Mouse (Mus musculus) CH12.LX (cell line): Measurements from ENCODE around the gene Top3a. TPM values are rescaled to one million over a fixed set of nuclear protein-coding genes. Genes with fewer than 3 reads are reported as not detected.
A peak's percentile ranks its signal among the peaks of the same experiment; 100 is the strongest.

Source experiments
- DNase-seq: peaks from one replicate; pipeline ENCODE4 v3.0.0-alpha.2; 2013; ENCODE audit errors: extremely low read depth
- H3K27ac ChIP-seq: 2 replicates; pipeline ENCODE4 v1.5.1; 2012; ENCODE audit warnings: low read depth, mild to moderate bottlenecking, control low read depth, moderate library complexity; ENCODE audit not compliant: insufficient read depth
- H3K27me3 ChIP-seq: replicated peaks from 2 replicates; pipeline ENCODE3; 2012; ENCODE audit warnings: inconsistent platforms
- H3K36me3 ChIP-seq, 2 experiments: replicated peaks in 1 of 2; 2 replicates each; pipeline versions ENCODE3 to v1.6.1; 2012; ENCODE audit warnings: inconsistent platforms in 1 of 2, low read length in 1 of 2, mild to moderate bottlenecking in 1 of 2, mixed read lengths in 1 of 2, moderate library complexity in 1 of 2; ENCODE audit not compliant: control insufficient read depth in 1 of 2, insufficient read depth in 1 of 2
- H3K4me1 ChIP-seq, 2 experiments: 2 replicates each; pipeline ENCODE4 v1.6.1; 2012; ENCODE audit warnings: inconsistent platforms in 1 of 2, moderate library complexity in 1 of 2; ENCODE audit not compliant: insufficient read depth in 2 of 2, control insufficient read depth in 1 of 2
- H3K4me2 ChIP-seq: 2 replicates; pipeline ENCODE4 v1.6.1; 2012; ENCODE audit warnings: low read depth, mild to moderate bottlenecking, control low read depth; ENCODE audit not compliant: poor library complexity, insufficient read depth, severe bottlenecking
- H3K4me3 ChIP-seq, 3 experiments: fragments of 150-350 bp in 1 of 3; sonication (generic) in 1 of 3; replicated peaks in 1 of 3; 2 replicates each; pipeline versions ENCODE3 to v1.5.1; 2011 to 2012; ENCODE audit warnings: low read depth in 2 of 3, low read length in 2 of 3, mild to moderate bottlenecking in 2 of 3, moderate library complexity in 2 of 3, control low read depth in 1 of 3, improper control_type of control experiment in 1 of 3, inconsistent platforms in 1 of 3, mixed read lengths in 1 of 3; ENCODE audit not compliant: poor library complexity in 1 of 3
- H3K79me2 ChIP-seq: replicated peaks from 2 replicates; pipeline ENCODE4 v1.6.1; 2012; ENCODE audit warnings: mild to moderate bottlenecking, moderate library complexity; ENCODE audit not compliant: control insufficient read depth, poor library complexity, insufficient read depth, severe bottlenecking; ENCODE audit errors: extremely low read depth
- H3K9ac ChIP-seq: 2 replicates; pipeline ENCODE4 v1.6.1; 2012; ENCODE audit warnings: low read depth, mild to moderate bottlenecking, control low read depth, moderate library complexity; ENCODE audit not compliant: insufficient read depth
- H3K9me3 ChIP-seq: replicated peaks from 2 replicates; pipeline ENCODE3; 2012; ENCODE audit warnings: low read length, inconsistent platforms, mixed read lengths
- CHD1 ChIP-seq: IDR thresholded peaks from 2 replicates; pipeline ENCODE4 v1.6.1; 2012; ENCODE audit warnings: low read depth, low read length, improper control_type of control experiment, inconsistent platforms
- CHD2 ChIP-seq: IDR thresholded peaks from 2 replicates; pipeline ENCODE4 v1.6.1; 2011; ENCODE audit warnings: low read length, improper control_type of control experiment
- CTCF ChIP-seq, 2 experiments: IDR thresholded peaks in 1 of 2; conservative IDR thresholded peaks in 1 of 2; 2 replicates each; pipeline ENCODE4 v1.5.1; 2011 to 2012; ENCODE audit warnings: low read depth in 2 of 2, low read length in 2 of 2, improper control_type of control experiment in 1 of 2, inconsistent platforms in 1 of 2, mild to moderate bottlenecking in 1 of 2, moderate library complexity in 1 of 2
- E2F4 ChIP-seq: IDR thresholded peaks from 2 replicates; pipeline ENCODE4 v1.6.1; 2011; ENCODE audit warnings: low read depth, low read length, improper control_type of control experiment; ENCODE audit not compliant: insufficient replicate concordance
- ELF1 ChIP-seq: IDR thresholded peaks from 2 replicates; pipeline ENCODE4 v1.6.1; 2014; ENCODE audit warnings: low read depth, mild to moderate bottlenecking, inconsistent platforms, low read length, improper control_type of control experiment
- EP300 ChIP-seq: IDR thresholded peaks from 2 replicates; pipeline ENCODE4 v1.6.1; 2011; ENCODE audit warnings: low read length, improper control_type of control experiment
- IRF4 ChIP-seq: IDR thresholded peaks from 2 replicates; pipeline ENCODE4 v1.6.1; 2014; ENCODE audit warnings: low read depth, mild to moderate bottlenecking, inconsistent platforms, low read length, improper control_type of control experiment
- JUND ChIP-seq: conservative IDR thresholded peaks from 2 replicates; pipeline ENCODE4 v1.6.1; 2011; ENCODE audit warnings: low read depth, low read length, improper control_type of control experiment
- KAT2A ChIP-seq: IDR thresholded peaks from 2 replicates; pipeline ENCODE4 v1.6.1; 2012; ENCODE audit warnings: low read length, improper control_type of control experiment, inconsistent platforms; ENCODE audit not compliant: insufficient replicate concordance
- MAZ ChIP-seq: IDR thresholded peaks from 2 replicates; pipeline ENCODE4 v1.6.1; 2012; ENCODE audit warnings: low read depth, mild to moderate bottlenecking, inconsistent platforms, low read length, improper control_type of control experiment, moderate library complexity
- MEF2A ChIP-seq: IDR thresholded peaks from 2 replicates; pipeline ENCODE4 v1.6.1; 2014; ENCODE audit warnings: low read depth, mild to moderate bottlenecking, inconsistent platforms, low read length, improper control_type of control experiment, borderline replicate concordance
- MXI1 ChIP-seq: IDR thresholded peaks from 2 replicates; pipeline ENCODE4 v1.6.1; 2011; ENCODE audit warnings: mild to moderate bottlenecking, low read depth, low read length, improper control_type of control experiment
- MYC ChIP-seq: IDR thresholded peaks from 2 replicates; pipeline ENCODE4 v1.6.1; 2011; ENCODE audit warnings: low read depth, mild to moderate bottlenecking, improper control_type of control experiment, low read length
- NELFE ChIP-seq: IDR thresholded peaks from 2 replicates; pipeline ENCODE4 v1.6.1; 2011; ENCODE audit warnings: low read depth, low read length, improper control_type of control experiment
- PAX5 ChIP-seq: IDR thresholded peaks from 2 replicates; pipeline ENCODE4 v1.6.1; 2012; ENCODE audit warnings: low read length, inconsistent platforms, mixed read lengths
- RAD21 ChIP-seq: IDR thresholded peaks from 2 replicates; pipeline ENCODE4 v1.6.1; 2011; ENCODE audit warnings: low read depth, mild to moderate bottlenecking, low read length, improper control_type of control experiment, moderate library complexity
- RCOR1 ChIP-seq: conservative IDR thresholded peaks from 2 replicates; pipeline ENCODE4 v1.6.1; 2012; ENCODE audit warnings: low read depth, mild to moderate bottlenecking, inconsistent platforms, low read length, improper control_type of control experiment
- SIN3A ChIP-seq: IDR thresholded peaks from 2 replicates; pipeline ENCODE4 v1.6.1; 2012; ENCODE audit warnings: low read length, improper control_type of control experiment, inconsistent platforms
- SMC3 ChIP-seq: IDR thresholded peaks from 2 replicates; pipeline ENCODE4 v1.6.1; 2011; ENCODE audit warnings: low read depth, low read length, improper control_type of control experiment
- TBP ChIP-seq: conservative IDR thresholded peaks from 2 replicates; pipeline ENCODE4 v1.6.1; 2011; ENCODE audit warnings: low read depth, low read length, improper control_type of control experiment
- TCF12 ChIP-seq: IDR thresholded peaks from 2 replicates; pipeline ENCODE4 v1.6.1; 2014; ENCODE audit warnings: low read depth, mild to moderate bottlenecking, inconsistent platforms, low read length, improper control_type of control experiment
- UBTF ChIP-seq: IDR thresholded peaks from 2 replicates; pipeline ENCODE4 v1.6.1; 2012; ENCODE audit warnings: low read depth, mild to moderate bottlenecking, inconsistent platforms, low read length, improper control_type of control experiment, moderate library complexity
- USF1 ChIP-seq: IDR thresholded peaks from 2 replicates; pipeline ENCODE4 v1.6.1; 2014; ENCODE audit warnings: low read depth, mild to moderate bottlenecking, inconsistent platforms, low read length, improper control_type of control experiment
- USF2 ChIP-seq: conservative IDR thresholded peaks from 2 replicates; pipeline ENCODE4 v1.6.1; 2011; ENCODE audit warnings: low read depth, low read length, improper control_type of control experiment
- ZC3H11A ChIP-seq: IDR thresholded peaks from 2 replicates; pipeline ENCODE4 v1.6.1; 2012; ENCODE audit warnings: low read depth, mild to moderate bottlenecking, inconsistent platforms, low read length, improper control_type of control experiment
- ZKSCAN1 ChIP-seq: IDR thresholded peaks from 2 replicates; pipeline ENCODE4 v1.6.1; 2012; ENCODE audit warnings: low read depth, inconsistent platforms, low read length, improper control_type of control experiment, borderline replicate concordance
- dilution Hi-C: fragments of 300-500 bp; cut with MboI; formaldehyde crosslinking; loops from 2 replicates; pipeline ENCODE4 v1.14.3; 2020; ENCODE audit warnings: low sequenced_read_pairs; ENCODE audit not compliant: extremely low pct_unique_long_range_greater_than_20kb, extremely low pct_ligation_motif_present
- in situ Hi-C: fragments of 300-500 bp; cut with MboI; formaldehyde crosslinking; loops from 3 replicates; pipeline ENCODE4 v1.14.3; 2019; ENCODE audit warnings: low sequenced_read_pairs, low pct_ligation_motif_present, low pct_unique_long_range_greater_than_20kb, mixed read lengths
- polyA plus RNA-seq: library from polyadenylated mRNA; unstranded; fragments of >175 nt; gene quantifications from 2 replicates; pipeline ENCODE4 v1.2.1, GENCODE M21; 2012; ENCODE audit warnings: low read depth; ENCODE audit not compliant: insufficient read length
- total RNA-seq, 2 experiments: library from RNA; depleted of rRNA; stranded (reverse); fragments of 300-350 nt in 1 of 2; fragments of >200 nt in 1 of 2; gene quantifications; 2 replicates each; pipeline ENCODE4 v1.2.3; 2012 to 2014

Top3a gene
- total and polyA plus RNA-seq, 3 experiments, result 19.6 to 43.7 (median 28.8) TPM

- TF ChIP-seq TBP (no peak), ELF1 (no peak), MYC (no peak), USF1 (no peak), ZKSCAN1 (no peak), USF2 (no peak), PAX5 (no peak), IRF4 (no peak), MAZ (no peak), CHD2 (no peak), CHD1 (no peak), ZC3H11A (no peak)
- dilution Hi-C loops (no loop called here), in situ Hi-C loops (no loop called here)
- Histone ChIP-seq H3K27me3 (no peaks in the 10 kb centered on the region), H3K27ac (no peak overlapping the region), H3K4me2 (no peak overlapping the region), H3K4me1 (peaks cover 10 to 86% of the 10 kb centered on the region in 2 experiments), H3K9ac (no peak overlapping the region), H3K4me3 (no peak overlapping the region), H3K79me2 (peaks cover 76% of the 10 kb centered on the region), H3K9me3 (no peaks in the 10 kb centered on the region), H3K36me3 (peaks cover 67 to 95% of the 10 kb centered on the region in 2 experiments)
- no peak for DNase-seq
Measured at GRCm38 (mm10) chr11:60784179-60784922, 7.2 kb upstream of the Top3a start.

GRCm38 (mm10) chr11:60779673-60780189, 2.6 kb upstream of the Top3a start:
- in situ Hi-C loops (loop anchor here (5.0 kb wide), 2 partner anchors 33 to 93 kb away; partner anchors contain the start of gene Shmt1), dilution Hi-C loops (no loop called here)
- Histone ChIP-seq H3K27me3 (no peaks in the 10 kb centered on the region), H3K4me2 (peak overlapping the region; percentile 72), H3K4me3 (peak overlapping the region; percentile 78 to 98 (median 79)), H3K9ac (peak overlapping the region; percentile 89), H3K9me3 (no peaks in the 10 kb centered on the region), H3K4me1 (peaks cover 6 to 68% of the 10 kb centered on the region in 2 experiments; a peak in 3 of 4 replicates), H3K27ac (no peak overlapping the region), H3K79me2 (peaks cover 89% of the 10 kb centered on the region), H3K36me3 (peaks cover 34 to 58% of the 10 kb centered on the region in 2 experiments)
- DNase-seq, result no peak
- TF ChIP-seq ZC3H11A (no peak), RAD21 (peak; percentile 48), TCF12 (0 out of 2 replicates have a peak, but pooled peaks have one; percentile 27), UBTF (no peak), MXI1 (peak; percentile 35; the same call in 1 of the 2 replicates), SMC3 (peak; percentile 34; the same call in 1 of the 2 replicates), E2F4 (no peak), USF2 (no peak), USF1 (no peak), EP300 (no peak), NELFE (no peak), KAT2A (no peak), SIN3A (peak; percentile 66; the same call in 1 of the 2 replicates), ELF1 (no peak), JUND (no peak), MEF2A (no peak), RCOR1 (no peak), CTCF (conservative IDR thresholded peaks at IDR 0.05 in 1 of 2, IDR thresholded peaks at IDR 0.05 in 1 of 2; ENCODE audit: low read depth in 2 of 2, low read length in 2 of 2) (peak; percentile 13 to 53; a peak in 2 of 4 replicates)
